Mouse (Mus musculus) forebrain, embryonic 11.5 days (tissue): Measurements from ENCODE around the gene Vmn1r172. TPM values are rescaled to one million over a fixed set of nuclear protein-coding genes. Genes with fewer than 3 reads are reported as not detected.
"Not testable (repeated sequence)": the region's sequence is repeated elsewhere in the genome, so short reads cannot be mapped to it uniquely, and the experiment has no call there.

Source experiments
- ATAC-seq: fragments of 200-750 bp; cut with Nextera tagmentation; replicated peaks from 2 replicates; pipeline ENCODE4 v1.8.0; 2017; ENCODE audit warnings: moderate TSS enrichment; ENCODE audit not compliant: low FRiP score
- DNase-seq: peaks from one replicate; pipeline ENCODE4 v3.0.0-alpha.2; 2017; ENCODE audit warnings: low spot score
- H3K27ac ChIP-seq: fragments of 300-500 bp; sonication (generic); 2 replicates; pipeline ENCODE4 v1.5.1; 2014; ENCODE audit warnings: low read depth, low read length
- H3K27me3 ChIP-seq: fragments of 300-500 bp; sonication (generic); 2 replicates; pipeline ENCODE4 v1.6.1; 2014; ENCODE audit warnings: mild to moderate bottlenecking, low read length, mixed read lengths; ENCODE audit not compliant: control insufficient read depth, insufficient read depth
- H3K36me3 ChIP-seq: fragments of 300-500 bp; sonication (generic); 2 replicates; pipeline ENCODE4 v1.6.1; 2014; ENCODE audit warnings: mild to moderate bottlenecking, low read length, moderate library complexity, mixed read lengths; ENCODE audit not compliant: control insufficient read depth, insufficient read depth
- H3K4me1 ChIP-seq: fragments of 300-500 bp; sonication (generic); replicated peaks from 2 replicates; pipeline ENCODE4 v1.6.1; 2014; ENCODE audit warnings: low read length, mixed read lengths; ENCODE audit not compliant: control insufficient read depth, insufficient read depth
- H3K4me2 ChIP-seq: fragments of 300-500 bp; sonication (generic); 2 replicates; pipeline ENCODE4 v1.6.1; 2014; ENCODE audit warnings: low read depth, mild to moderate bottlenecking, low read length, moderate library complexity, mixed read lengths; ENCODE audit not compliant: severe bottlenecking
- H3K4me3 ChIP-seq: fragments of 300-500 bp; sonication (generic); 2 replicates; pipeline ENCODE4 v1.5.1; 2014; ENCODE audit warnings: low read depth, low read length
- H3K9ac ChIP-seq: fragments of 300-500 bp; sonication (generic); 2 replicates; pipeline ENCODE4 v1.6.1; 2014; ENCODE audit warnings: low read length
- H3K9me3 ChIP-seq: fragments of 300-500 bp; sonication (generic); 2 replicates; pipeline ENCODE4 v1.6.1; 2016; ENCODE audit warnings: low read length, mixed read lengths; ENCODE audit not compliant: control insufficient read depth
- WGBS: fragments of 180-500 bp; shearing (Covaris S2); extraction: QIAGEN DNeasy Blood & Tissue Kit; methylation state at CpG from one replicate; pipeline ENCODE4 v1.1.7; 2014; 5-methylcytosine and 5-hydroxymethylcytosine counted together
- polyA plus RNA-seq: library from polyadenylated mRNA; unstranded; fragments of >200 nt; fragmentation: Nextera tagmentation; extraction: Ambion mirVana; gene quantifications from 2 replicates; pipeline ENCODE4 v1.2.1, GENCODE M21; 2014

Vmn1r172 gene
- polyA plus RNA-seq = not detected in 2 replicates

- H3K27me3 ChIP-seq = no peaks in the 10 kb centered on the region
- H3K9me3 ChIP-seq = no peaks in the 10 kb centered on the region; the same call in 1 of the 2 replicates
- DNase-seq = no peak
- 63% methylated on average over 2 of the region's 2 CpGs for WGBS
- H3K4me2 ChIP-seq = no peak within 1 kb of the TSS
- no peaks in the 10 kb centered on the region for H3K36me3 ChIP-seq
- H3K9ac ChIP-seq = no peak within 1 kb of the TSS
- H3K4me1 ChIP-seq = no peaks in the 10 kb centered on the region
- no peak within 1 kb of the TSS for H3K27ac ChIP-seq
- no peak within 1 kb of the TSS for H3K4me3 ChIP-seq
- ATAC-seq = no peak
Observed at GRCm38 (mm10) chr7:23658016-23658415, at the start of gene Vmn1r172. Gene Vmn1r172 (plus strand): TSS chr7:23658316.

DNA sequence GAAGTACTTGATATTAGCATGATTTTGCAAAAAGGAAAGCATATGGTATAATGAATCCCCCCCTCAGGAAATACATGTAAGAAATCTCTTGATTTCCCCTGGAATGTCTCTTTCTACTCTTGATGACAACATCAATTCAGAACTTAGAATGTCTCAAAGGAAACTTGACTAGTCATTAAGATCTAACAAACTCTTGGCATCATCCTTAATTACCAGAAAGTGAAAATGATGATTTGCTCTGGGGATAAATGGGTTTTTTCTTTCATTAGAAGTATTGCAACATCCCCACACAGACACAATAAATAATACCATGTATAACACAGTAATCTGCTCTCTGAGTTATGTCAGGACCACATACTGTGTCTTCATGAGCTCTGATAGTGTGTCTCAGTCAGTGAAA, 27.7 kb upstream of the Vmn1r172 start, which contains the start of gene Vmn1r171:
Vmn1r171 (plus strand) TSS at position 301 of the 400 bp plus-strand sequence.
- Histone ChIP-seq H3K4me2 (no peak within 1 kb of the TSS), H3K27ac (no peak within 1 kb of the TSS), H3K9ac (no peak within 1 kb of the TSS), H3K27me3 (no peaks in the 10 kb centered on the region), H3K36me3 (no peaks in the 10 kb centered on the region), H3K9me3 (no peaks in the 10 kb centered on the region; the same call in 1 of the 2 replicates), H3K4me1 (no peaks in the 10 kb centered on the region), H3K4me3 (no peak within 1 kb of the TSS)
- ATAC-seq (no peak), DNase-seq (no peak)

DNA sequence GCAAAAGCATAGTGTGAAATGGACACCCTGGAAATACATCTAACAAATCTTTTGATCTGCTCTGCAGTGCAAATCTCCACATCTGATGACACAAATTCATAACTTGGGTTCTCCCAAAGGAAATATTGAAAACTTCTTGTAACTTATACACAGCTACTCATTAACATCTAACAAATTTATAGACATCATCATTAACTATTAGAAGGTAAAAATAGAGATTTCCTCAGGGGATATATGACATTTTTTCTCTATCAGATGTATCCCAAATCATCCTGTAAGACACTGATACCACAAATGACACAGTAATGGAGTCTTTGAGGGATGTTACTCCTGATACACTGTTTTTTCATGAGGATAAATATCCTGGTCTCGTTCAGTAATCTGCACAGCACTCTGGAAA, 42.3 kb downstream of the Vmn1r172 start, which contains the start of gene Vmn1r173:
Vmn1r173 (plus strand) TSS at position 301 of the 400 bp plus-strand sequence.
- not testable (repeated sequence) for H3K27ac ChIP-seq, DNase-seq, H3K4me3 ChIP-seq, H3K4me1 ChIP-seq, H3K36me3 ChIP-seq, H3K9me3 ChIP-seq, H3K27me3 ChIP-seq, ATAC-seq, H3K9ac ChIP-seq, H3K4me2 ChIP-seq
- 55% methylated on average over 1 of the region's 1 CpGs for WGBS

Other genes starting within 250 kb of the Vmn1r172 start
- gene Vmn1r167, start 151.1 kb upstream of the Vmn1r172 start, polyA plus RNA-seq = not detected in 2 replicates
- not detected in 2 replicates for gene Vmn1r168, start 118.6 kb upstream of the Vmn1r172 start, polyA plus RNA-seq
- gene Vmn1r169, start 82.8 kb upstream of the Vmn1r172 start, polyA plus RNA-seq = not detected in 2 replicates
- gene Vmn1r170, start 52.1 kb upstream of the Vmn1r172 start, polyA plus RNA-seq = not detected in 2 replicates
- not detected in 2 replicates for gene Vmn1r171, start 27.6 kb upstream of the Vmn1r172 start, polyA plus RNA-seq
- gene Vmn1r173, start 42.4 kb downstream of the Vmn1r172 start, polyA plus RNA-seq = not detected in 2 replicates
- not detected in 2 replicates for gene Vmn1r174, start 94.0 kb downstream of the Vmn1r172 start, polyA plus RNA-seq
- gene Vmn1r175, start 152.3 kb downstream of the Vmn1r172 start, polyA plus RNA-seq = not detected in 2 replicates
- gene Vmn1r176, start 179.1 kb downstream of the Vmn1r172 start, polyA plus RNA-seq = not detected in 2 replicates
- gene Vmn1r177, start 208.1 kb downstream of the Vmn1r172 start, polyA plus RNA-seq = not detected in 2 replicates
- not detected in 2 replicates for gene Vmn1r178, start 233.7 kb downstream of the Vmn1r172 start, polyA plus RNA-seq